Mouse (Mus musculus): ENCODE data around the gene Zfp865. TPM values are rescaled to one million over a fixed set of nuclear protein-coding genes. Genes with fewer than 3 reads are reported as not detected.

Gene Zfp865
- polyA plus RNA-seq, 1 experiment: 194 TPM

- no peak for TF ChIP-seq GATA1 (IDR thresholded peaks at IDR 0.05; ENCODE audit: low read length)
Measured at GRCm38 (mm10) chr7:5035628-5036027, 15.5 kb downstream of the Zfp865 start.

- TF ChIP-seq GATA1 (IDR thresholded peaks at IDR 0.05; ENCODE audit: low read length): no peak
Measured at GRCm38 (mm10) chr7:5036136-5036535, 16.0 kb downstream of the Zfp865 start.

- no peak for TF ChIP-seq GATA1 (IDR thresholded peaks at IDR 0.05; ENCODE audit: low read length)
Measured at GRCm38 (mm10) chr7:5037026-5037425, 16.9 kb downstream of the Zfp865 start.

- no peak for TF ChIP-seq GATA1 (IDR thresholded peaks at IDR 0.05; ENCODE audit: low read length)
Measured at GRCm38 (mm10) chr7:5037467-5037866, 17.3 kb downstream of the Zfp865 start.

- TF ChIP-seq GATA1 (IDR thresholded peaks at IDR 0.05; ENCODE audit: low read length): no peak
Measured at GRCm38 (mm10) chr7:5038109-5038732, 18.0 kb downstream of the Zfp865 start, which contains the start of gene Zfp784. TSS of gene Zfp784 (minus strand) at chr7:5038446.

GRCm38 (mm10) chr7:5038940-5039339 lies 18.8 kb downstream of the Zfp865 start:
- no peak for TF ChIP-seq GATA1 (IDR thresholded peaks at IDR 0.05; ENCODE audit: low read length)

- TF ChIP-seq GATA1 (IDR thresholded peaks at IDR 0.05; ENCODE audit: low read length): no peak
Measured at GRCm38 (mm10) chr7:5044981-5045380, 24.8 kb downstream of the Zfp865 start.

- TF ChIP-seq GATA1 (IDR thresholded peaks at IDR 0.05; ENCODE audit: low read length): no peak
Measured at GRCm38 (mm10) chr7:5046112-5046511, 25.9 kb downstream of the Zfp865 start.

GRCm38 (mm10) chr7:5047313-5047712 lies 27.1 kb downstream of the Zfp865 start:
- no peak for TF ChIP-seq GATA1 (IDR thresholded peaks at IDR 0.05; ENCODE audit: low read length)

- no peak for TF ChIP-seq GATA1 (IDR thresholded peaks at IDR 0.05; ENCODE audit: low read length)
Measured at GRCm38 (mm10) chr7:5051193-5052192, 31.3 kb downstream of the Zfp865 start, which contains the start of gene Zfp580. TSS of gene Zfp580 (plus strand) at chr7:5051538.

GRCm38 (mm10) chr7:5052438-5052837 lies 32.3 kb downstream of the Zfp865 start:
- no peak for TF ChIP-seq GATA1 (IDR thresholded peaks at IDR 0.05; ENCODE audit: low read length)

GRCm38 (mm10) chr7:5052931-5053343 lies 32.8 kb downstream of the Zfp865 start:
- no peak for TF ChIP-seq GATA1 (IDR thresholded peaks at IDR 0.05; ENCODE audit: low read length)

GRCm38 (mm10) chr7:5053456-5054179 lies 33.4 kb downstream of the Zfp865 start:
- TF ChIP-seq GATA1 (IDR thresholded peaks at IDR 0.05; ENCODE audit: low read length): no peak

GRCm38 (mm10) chr7:5056651-5057263 lies 36.6 kb downstream of the Zfp865 start:
- TF ChIP-seq GATA1 (IDR thresholded peaks at IDR 0.05; ENCODE audit: low read length): no peak

GRCm38 (mm10) chr7:5057381-5057780 lies 37.2 kb downstream of the Zfp865 start:
- TF ChIP-seq GATA1 (IDR thresholded peaks at IDR 0.05; ENCODE audit: low read length): no peak
